Mouse (Mus musculus) kidney, adult 2 months (tissue): ENCODE measurements at regions not wholly inside any gene's neighbourhood (a gene's known extent, or its start where the extent isn't known, plus 50 kb on each side); places are given as distances from the start of the nearest gene placed in this dataset.

ENCODE experiments used
- CTCF ChIP-seq: fragments of 200-500 bp; conservative IDR thresholded peaks from 2 replicates; pipeline ENCODE4 v1.5.1; 2011; ENCODE audit warnings: low read depth, mild to moderate bottlenecking, control low read depth, low read length, moderate library complexity, mixed read lengths; ENCODE audit not compliant: insufficient read depth, insufficient read length
- POLR2A ChIP-seq: fragments of 200-500 bp; IDR thresholded peaks from one replicate; pipeline ENCODE4 v1.6.1; 2011; ENCODE audit warnings: low read depth, low read length, control low read depth

DNA sequence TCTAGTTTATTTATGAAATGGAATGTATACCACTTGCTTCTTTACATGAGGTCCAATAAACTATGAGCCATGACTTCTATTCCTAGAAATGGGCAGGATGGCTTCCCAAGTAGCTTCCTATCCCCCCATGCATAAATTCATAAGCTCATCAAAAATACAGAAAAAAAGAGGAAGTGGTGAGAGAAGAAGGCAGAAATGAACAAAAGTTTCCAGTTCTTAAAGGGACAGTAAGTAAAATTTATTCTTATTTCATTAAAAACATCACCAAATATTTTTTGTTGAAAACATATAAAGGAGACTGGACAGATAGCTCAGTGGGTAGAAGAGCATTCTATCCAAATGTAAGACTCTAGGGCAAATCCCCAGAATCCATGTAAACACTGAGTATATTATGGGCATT lies 554.0 kb upstream of the Klf4 start:
- no peak for TF ChIP-seq CTCF
- no peak for TF ChIP-seq POLR2A
